Mouse (Mus musculus) CD4-positive, CD25-positive, alpha-beta regulatory T cell, adult 2 months (primary cell): Measurements from ENCODE around the gene Eef1akmt1.

ENCODE experiments used
- DNase-seq: peaks from one replicate; pipeline ENCODE4 v3.0.0-alpha.2; 2012; ENCODE audit warnings: low read depth, low spot score

The Eef1akmt1 gene

DNA sequence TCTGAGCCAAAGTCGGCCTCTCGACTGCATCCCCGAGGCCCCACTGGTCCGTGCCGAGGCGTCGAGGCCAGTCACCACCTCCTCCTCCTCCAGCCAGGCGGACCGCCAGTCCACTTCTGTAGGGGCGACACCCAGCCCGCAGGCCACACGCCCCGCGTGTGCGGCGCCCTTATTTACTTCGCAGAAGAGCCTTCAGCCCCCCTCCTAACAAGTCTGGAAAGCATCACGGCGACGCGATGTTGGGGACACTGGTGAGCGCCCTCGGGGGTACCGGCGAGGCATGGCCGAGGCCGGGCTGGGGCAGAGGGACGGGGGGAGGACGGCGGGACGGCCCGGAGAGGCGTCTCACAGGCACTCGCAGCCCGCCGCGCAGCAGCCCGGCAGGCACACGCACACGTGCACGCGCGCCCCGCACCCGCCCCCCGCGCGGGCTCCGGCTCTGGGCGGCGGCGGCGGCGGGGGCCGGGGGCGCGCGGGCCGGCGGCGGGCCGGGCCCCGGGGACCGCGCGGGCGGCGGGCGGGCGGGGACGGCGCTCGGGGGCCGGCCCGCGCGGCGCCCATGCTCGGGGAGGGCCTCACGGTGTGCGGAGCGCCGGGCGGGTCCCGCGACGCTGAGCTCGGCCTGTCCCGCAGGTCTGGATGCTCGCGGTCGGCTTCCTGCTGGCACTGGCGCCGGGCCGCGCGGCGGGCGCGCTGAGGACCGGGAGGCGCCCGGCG lies 46.6 kb downstream of the Eef1akmt1 start, which contains the start of gene Il17d:
Il17d (plus strand) TSS at position 107 of the 717 bp plus-strand sequence.
- peak; percentile 55 for DNase-seq

DNA sequence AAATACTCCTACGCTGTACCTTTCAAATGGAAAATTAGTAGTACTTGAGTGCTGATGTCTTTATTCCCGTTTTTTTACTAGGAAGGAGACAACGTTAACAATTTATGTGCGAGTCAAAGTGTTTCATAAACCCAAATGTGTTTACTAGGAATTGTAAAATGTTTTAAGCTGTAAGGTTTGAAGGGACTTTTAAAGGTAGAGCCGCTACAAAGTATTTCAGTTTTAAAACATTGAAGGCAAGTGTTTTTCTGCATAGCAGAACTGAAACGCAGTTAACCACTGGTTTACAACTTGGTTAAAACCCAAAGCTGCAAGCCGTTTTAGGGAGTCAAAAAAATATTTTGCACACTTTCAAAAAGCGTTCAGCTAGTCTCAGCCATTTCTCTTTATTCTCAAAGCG lies 47.6 kb downstream of the Eef1akmt1 start:
- DNase-seq = no peak

GRCm38 (mm10) chr14:57517001-57517400 lies 54.4 kb downstream of the Eef1akmt1 start:
- DNase-seq = no peak

- DNase-seq = no peak
Measured at GRCm38 (mm10) chr14:57515156-57515762, 56.2 kb downstream of the Eef1akmt1 start.

DNA sequence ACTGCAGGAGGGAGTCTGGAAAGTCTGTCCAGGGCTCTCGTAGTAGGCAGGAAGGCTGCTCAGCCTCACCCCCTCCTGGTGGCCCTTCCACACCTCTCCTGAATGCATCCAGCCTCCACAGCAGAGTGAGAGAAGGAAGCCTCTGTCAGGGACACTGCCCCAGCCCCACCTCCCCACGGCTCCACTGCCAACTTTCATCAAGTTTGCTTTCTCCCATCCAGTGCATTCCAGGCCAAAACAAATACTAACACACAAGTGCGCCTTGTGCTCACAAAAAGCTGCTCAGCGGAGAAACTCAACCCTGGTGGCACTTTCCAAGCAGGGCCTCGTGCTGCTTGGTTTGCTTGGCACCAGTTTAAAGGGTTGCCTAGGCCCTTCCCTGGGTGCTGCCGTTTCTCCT lies 61.9 kb downstream of the Eef1akmt1 start:
- no peak for DNase-seq

DNA sequence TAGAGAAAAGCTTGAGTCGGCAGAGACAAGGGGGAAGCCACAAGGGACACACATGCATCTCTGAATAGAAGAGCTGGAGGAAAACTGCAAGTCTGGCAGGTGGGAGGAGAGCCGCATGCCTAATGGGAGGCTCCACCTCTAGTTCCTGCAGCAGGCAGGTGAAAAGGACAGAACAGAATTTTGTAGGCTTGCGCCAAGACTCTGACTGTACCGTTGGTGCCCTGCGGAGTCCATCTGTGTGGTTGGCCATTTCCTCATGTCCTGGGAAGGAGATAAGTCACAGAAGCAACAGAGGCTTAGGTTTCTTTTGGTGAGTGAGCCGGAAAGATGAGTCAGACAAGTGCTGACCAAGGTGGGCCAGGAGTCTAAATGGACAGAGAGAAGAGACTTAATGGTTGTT lies 67.7 kb downstream of the Eef1akmt1 start:
- no peak for DNase-seq
